Mouse (Mus musculus) urinary bladder, postnatal 10 days (tissue): ENCODE data around the gene Tnpo2.
A peak's percentile ranks its signal among the peaks of the same experiment; 100 is the strongest.

ENCODE experiments used
- DNase-seq: peaks from one replicate; pipeline ENCODE4 v3.0.0; 2022; ENCODE audit warnings: low spot score

Gene Tnpo2

GRCm38 (mm10) chr8:85027516-85027855 is 9.2 kb upstream of the Tnpo2 start:
- DNase-seq = no peak

GRCm38 (mm10) chr8:85027922-85028321 is 8.8 kb upstream of the Tnpo2 start:
- DNase-seq = no peak

- DNase-seq = no peak
Measured at GRCm38 (mm10) chr8:85029271-85029670, 7.4 kb upstream of the Tnpo2 start.

- no peak for DNase-seq
Measured at GRCm38 (mm10) chr8:85032622-85033311, 3.9 kb upstream of the Tnpo2 start.

- DNase-seq = no peak
Measured at GRCm38 (mm10) chr8:85033867-85034266, 2.8 kb upstream of the Tnpo2 start.

- DNase-seq = no peak
Measured at GRCm38 (mm10) chr8:85034764-85035163, 2.0 kb upstream of the Tnpo2 start.

GRCm38 (mm10) chr8:85035165-85035727 is 1.5 kb upstream of the Tnpo2 start:
- DNase-seq = no peak

- no peak for DNase-seq
Measured at GRCm38 (mm10) chr8:85035728-85036310, 896 bp upstream of the Tnpo2 start.

- DNase-seq = no peak
Measured at GRCm38 (mm10) chr8:85036381-85036717, 366 bp upstream of the Tnpo2 start.

GRCm38 (mm10) chr8:85037366-85037680 is 608 bp downstream of the Tnpo2 start:
- DNase-seq = no peak

- DNase-seq = no peak
Measured at GRCm38 (mm10) chr8:85037681-85038531, 1.2 kb downstream of the Tnpo2 start.

- DNase-seq = no peak
Measured at GRCm38 (mm10) chr8:85043619-85044018, 6.9 kb downstream of the Tnpo2 start.

GRCm38 (mm10) chr8:85057367-85057766 is 20.7 kb downstream of the Tnpo2 start:
- no peak for DNase-seq

- DNase-seq = peak; percentile 75
Measured at GRCm38 (mm10) chr8:85059879-85060616, 23.3 kb downstream of the Tnpo2 start, which contains the start of gene Fbxw9. Fbxw9 (plus strand) TSS chr8:85060055.

- DNase-seq = no peak
Measured at GRCm38 (mm10) chr8:85062603-85063002, 25.9 kb downstream of the Tnpo2 start.

GRCm38 (mm10) chr8:85065213-85065612 is 28.5 kb downstream of the Tnpo2 start:
- no peak for DNase-seq

GRCm38 (mm10) chr8:85067155-85067554 is 30.4 kb downstream of the Tnpo2 start:
- DNase-seq = no peak

GRCm38 (mm10) chr8:85067982-85068381 is 31.3 kb downstream of the Tnpo2 start, which contains the start of gene Gm5741:
Gm5741 (minus strand) TSS chr8:85067982.
- no peak for DNase-seq

GRCm38 (mm10) chr8:85071041-85071440 is 34.3 kb downstream of the Tnpo2 start:
- no peak for DNase-seq

GRCm38 (mm10) chr8:85071514-85072281 is 35.0 kb downstream of the Tnpo2 start, which contains the start of gene Dhps:
Dhps (plus strand) TSS chr8:85071757.
- DNase-seq = peak; percentile 71

GRCm38 (mm10) chr8:85072364-85072929 is 35.7 kb downstream of the Tnpo2 start:
- no peak for DNase-seq
